Comparison of ENCODE assay signal across 15 mouse cellular contexts in the genomic region with DNA sequence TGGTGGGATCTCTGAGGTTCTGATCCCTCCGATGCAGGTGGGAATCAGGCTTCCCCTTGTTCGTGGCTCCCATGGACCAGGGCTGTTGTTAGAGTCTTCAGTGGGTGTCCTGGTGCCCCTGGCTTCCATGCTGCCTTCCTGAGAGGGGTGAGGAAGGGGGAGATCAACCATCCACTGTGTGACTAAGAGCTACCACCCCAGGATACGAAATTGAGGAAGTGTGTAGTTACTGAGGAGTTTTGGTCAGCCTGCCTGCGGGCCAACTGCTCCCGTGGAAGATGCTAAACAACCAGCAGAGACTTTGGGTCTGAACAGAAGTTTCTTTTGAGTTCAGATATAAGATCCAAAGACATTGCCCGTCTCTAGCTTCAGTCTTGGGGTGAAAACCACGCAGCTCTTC.
"Had no signal": no experiment of that assay in that cellular context is flagged by ENCODE, and none has a peak within 500 bp of the region (broad histone marks: within the 10 kb centered on the region; RNA-seq: fewer than 3 reads in every experiment).

No protein-coding gene starts in this region.

- H3K4me1 ChIP-seq: stomach, embryonic 15.5 days had no signal

- H3K4me3 ChIP-seq: neural tube, embryonic 13.5 days; neural tube, embryonic 15.5 days; stomach, embryonic 15.5 days had no signal

- DNase-seq: retina, postnatal 1 day; right cerebral cortex, adult 18-20 months; right cerebral cortex, postnatal 14 days; right cerebral cortex, postnatal 25 days; right cerebral cortex, postnatal 4 days; spleen, adult 18-20 months; thymus, adult 18-20 months; thymus, adult 2 months; thymus, postnatal 14 days; thymus, postnatal 25 days; thymus, postnatal 36 days; thymus, postnatal 4 days had no signal
